Mouse (Mus musculus) lung, postnatal 36 days (tissue): ENCODE data around the gene Gm10337.
A peak's percentile ranks its signal among the peaks of the same experiment; 100 is the strongest.

Source experiments
- DNase-seq: peaks from one replicate; pipeline ENCODE4 v3.0.0; 2022; ENCODE audit warnings: mixed read lengths

Gene Gm10337

DNA sequence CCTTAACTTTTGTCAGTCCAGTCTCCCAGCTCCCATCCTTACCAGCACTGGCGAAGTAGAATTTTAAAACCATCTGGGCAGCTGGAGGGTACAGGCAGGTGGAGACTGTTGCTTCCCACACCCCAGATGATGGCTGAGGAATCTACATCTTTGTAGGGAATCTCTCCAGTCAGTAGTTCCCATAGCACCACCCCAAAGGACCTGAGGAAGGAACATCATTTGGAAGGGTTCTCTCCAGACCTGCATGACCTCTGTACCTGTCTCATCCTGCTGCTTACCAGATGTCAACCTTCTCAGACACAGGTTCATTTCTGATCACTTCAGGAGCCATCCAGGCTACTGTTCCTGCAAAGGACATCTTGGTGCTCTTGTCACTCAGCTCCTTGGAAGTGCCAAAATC, at the start of gene Gm10337:
Gm10337 (plus strand) TSS at position 276 of the 400 bp plus-strand sequence.
- DNase-seq: no peak

DNA sequence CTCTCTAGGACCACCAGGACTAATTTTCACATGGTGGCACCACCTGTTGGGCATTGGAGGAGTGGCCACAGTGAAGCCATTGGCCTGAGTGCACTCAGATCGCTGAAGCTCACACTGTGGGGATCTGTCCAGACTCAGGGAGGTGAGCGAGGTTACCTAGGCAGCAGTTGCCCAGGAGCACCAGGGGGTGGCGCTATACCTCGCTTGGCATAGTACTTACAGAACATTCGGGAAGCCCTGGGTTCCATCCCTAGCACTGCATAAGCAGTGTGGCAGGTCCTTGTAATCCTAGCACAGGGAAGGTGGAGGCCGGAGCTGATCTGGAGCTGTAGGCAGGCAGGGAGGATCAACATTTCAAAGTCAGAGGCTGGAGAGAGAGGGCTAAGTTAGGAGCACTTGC, 47.5 kb upstream of the Gm10337 start:
- DNase-seq: peak; percentile 17

DNA sequence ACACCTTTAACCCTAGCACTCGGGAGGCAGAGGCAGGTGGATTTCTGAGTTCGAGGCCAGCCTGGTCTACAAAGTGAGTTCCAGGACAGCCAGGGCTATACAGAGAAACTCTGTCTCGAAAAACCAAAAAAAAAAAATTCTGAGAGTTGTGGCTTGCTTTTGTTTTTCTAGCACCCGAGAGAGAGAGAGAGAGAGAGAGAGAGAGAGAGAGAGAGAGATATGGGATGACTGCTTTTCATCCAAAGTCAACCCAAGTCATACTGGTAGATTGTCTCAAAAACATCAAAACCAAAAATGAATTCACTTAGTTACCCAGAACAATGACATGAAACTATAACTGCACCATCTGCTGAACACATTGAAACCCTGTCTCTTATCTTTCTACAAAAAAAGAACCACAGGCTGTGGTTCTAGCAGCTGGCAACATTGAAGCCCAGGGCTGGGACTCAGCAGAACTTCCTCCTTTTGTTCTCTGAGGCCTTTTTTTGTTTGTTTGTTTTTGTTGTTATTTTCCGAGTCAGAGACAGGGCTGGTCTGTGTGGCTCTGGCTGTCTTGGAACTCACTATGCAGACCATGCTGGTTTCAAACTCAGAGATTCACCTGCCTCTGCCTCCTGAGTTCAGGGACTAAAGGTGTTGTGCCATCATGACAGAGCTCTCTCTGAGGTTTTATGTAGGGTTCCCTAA, 45.3 kb upstream of the Gm10337 start:
- peak; percentile 22 for DNase-seq

DNA sequence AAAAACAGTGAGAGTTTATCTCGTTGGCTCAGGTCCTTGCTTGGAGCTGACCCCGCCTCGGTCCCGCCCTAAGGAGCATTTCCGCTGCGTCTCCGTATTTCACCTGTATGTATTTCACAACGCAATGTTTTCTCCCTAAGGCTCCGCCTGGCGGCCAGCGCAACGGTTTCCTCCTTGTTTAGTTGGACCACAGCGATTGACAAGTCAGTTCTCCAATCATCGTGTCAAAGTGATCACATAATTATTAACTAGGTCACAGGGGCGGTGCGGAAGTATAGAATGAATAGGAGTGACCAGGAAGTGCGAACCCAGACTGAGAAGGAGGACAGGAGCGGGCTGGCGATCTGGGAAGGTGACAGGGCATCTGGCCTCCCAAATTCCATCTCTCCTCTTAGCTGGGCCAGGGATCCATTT, 44.6 kb upstream of the Gm10337 start, which contains the start of gene Prr13:
Prr13 (plus strand) TSS at position 125 of the 414 bp plus-strand sequence.
- peak; percentile 100 for DNase-seq

DNA sequence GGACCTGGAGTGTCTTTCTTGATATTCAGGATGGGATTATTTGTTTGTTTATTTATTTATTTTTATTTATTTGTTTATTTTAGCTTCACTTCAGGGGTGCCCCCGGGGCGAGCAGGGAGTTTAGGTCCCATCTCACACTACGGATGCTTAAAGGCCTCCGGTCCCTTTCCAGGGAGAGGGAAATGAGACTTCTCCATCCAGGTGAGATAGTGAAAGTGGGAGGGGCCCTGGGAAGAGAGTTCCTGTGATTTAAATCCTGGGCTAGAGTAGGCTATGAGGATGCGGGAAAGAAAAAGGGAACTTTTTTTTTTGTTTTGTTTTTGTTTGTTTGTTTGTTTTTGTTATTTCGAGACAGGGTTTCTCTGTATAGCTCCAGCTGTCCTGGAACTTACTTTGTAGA, 44.1 kb upstream of the Gm10337 start:
- DNase-seq: peak; percentile 20

DNA sequence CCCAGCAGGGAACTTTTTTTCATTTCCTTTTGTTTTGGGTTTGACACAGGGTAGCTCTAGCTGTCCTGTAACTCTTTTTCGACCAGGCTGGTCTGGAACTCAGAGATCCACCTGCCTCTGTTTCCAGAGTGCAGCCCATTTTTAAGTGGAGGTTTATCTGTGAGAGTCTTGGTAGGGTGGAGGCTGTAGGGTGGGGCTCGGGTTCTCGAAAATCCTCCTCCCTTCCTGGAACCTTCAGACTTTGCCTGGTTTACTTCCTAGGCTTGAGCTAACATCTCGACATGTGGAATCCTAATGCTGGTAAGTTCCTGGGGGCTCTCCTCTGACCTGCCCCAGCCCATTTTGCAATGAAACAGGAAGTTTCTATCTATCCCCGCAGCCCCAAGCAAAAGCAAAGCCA, 43.7 kb upstream of the Gm10337 start:
- peak; percentile 14 for DNase-seq

DNA sequence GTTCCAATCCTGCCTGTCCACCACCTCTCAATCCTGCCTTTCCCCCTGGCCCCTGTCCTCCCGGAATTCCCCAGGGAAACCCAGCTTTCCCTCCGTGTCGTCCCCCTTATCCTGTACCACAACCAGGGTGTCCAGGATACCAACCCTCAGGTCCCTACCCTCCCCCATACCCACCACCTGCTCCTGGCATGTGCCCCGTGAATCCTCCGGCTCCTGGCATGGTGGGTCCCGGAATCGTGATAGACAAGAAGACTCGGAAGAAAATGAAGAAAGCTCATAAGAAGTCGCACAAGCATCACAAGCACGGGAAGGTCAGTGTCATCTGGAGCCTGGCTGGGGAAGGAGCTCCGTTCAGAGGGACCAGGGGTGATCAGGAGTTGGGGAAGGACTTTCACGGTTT, 43.1 kb upstream of the Gm10337 start:
- no peak for DNase-seq

DNA sequence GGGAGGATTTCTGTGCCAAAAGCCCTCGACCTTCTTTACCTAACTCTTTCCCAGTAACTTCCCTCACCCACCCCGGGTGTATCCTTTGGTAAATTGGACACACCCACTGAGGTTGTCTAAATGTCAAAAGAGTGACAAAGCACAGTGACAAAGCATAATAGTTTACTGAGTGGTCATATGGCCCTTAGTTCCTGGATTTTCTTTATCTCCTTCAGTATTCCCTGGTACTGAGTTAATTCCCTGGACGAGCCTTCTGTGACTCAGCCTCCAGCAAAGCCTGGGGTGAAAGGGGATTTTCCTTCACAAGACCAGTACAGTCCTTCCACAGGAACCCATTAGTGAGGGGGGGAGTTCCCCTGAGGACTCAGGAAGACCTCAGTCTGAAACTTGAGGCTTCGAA, 42.6 kb upstream of the Gm10337 start:
- peak; percentile 30 for DNase-seq

DNA sequence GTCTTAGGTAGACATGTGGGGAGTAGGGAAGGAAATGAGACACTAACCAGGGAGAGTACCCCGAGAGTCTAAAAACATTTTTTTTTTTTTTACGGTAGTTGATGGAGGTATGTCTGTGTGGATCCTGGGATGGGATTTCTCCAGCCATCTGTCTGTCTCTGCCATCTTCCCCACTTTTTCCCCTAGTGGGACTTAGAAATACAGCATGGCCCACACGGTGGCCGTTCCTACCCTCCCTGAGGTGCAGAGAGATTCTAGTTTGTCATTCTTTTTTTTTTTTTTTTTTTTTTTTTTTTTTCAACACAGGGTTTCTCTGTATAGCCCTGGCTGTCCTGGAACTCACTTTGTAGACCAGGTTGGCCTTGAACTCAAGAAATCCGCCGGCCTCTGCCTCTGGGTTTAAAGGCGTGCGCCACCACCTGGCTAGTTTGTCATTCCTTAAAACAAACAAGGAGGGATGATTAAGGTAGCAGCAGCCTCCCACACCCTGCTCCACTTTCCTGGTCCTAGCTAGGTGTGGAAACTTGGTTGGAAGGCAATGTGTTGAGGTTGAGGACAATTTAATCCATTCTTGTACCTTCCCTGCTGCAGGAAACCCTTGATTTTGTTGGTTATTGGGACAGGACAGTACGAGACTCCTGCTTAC, 42.0 kb upstream of the Gm10337 start:
- DNase-seq: no peak

DNA sequence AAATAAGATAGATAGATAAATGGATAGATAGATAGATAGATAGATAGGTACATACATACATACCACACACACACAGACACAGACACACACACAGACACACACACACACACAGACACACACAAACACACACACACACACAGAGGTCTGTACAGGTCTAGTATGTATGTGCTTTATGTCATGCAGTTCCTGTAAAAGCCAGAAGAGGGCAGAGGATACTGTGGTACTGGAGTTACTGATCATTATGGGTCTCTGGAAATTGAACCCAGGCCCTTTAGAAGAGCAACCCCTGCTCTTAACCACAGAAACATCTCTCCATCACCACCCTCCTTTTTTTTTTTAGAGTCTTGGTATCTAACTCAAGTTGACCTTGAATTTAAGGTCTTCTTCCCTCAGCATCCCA, 39.9 kb upstream of the Gm10337 start:
- peak; percentile 78 for DNase-seq

DNA sequence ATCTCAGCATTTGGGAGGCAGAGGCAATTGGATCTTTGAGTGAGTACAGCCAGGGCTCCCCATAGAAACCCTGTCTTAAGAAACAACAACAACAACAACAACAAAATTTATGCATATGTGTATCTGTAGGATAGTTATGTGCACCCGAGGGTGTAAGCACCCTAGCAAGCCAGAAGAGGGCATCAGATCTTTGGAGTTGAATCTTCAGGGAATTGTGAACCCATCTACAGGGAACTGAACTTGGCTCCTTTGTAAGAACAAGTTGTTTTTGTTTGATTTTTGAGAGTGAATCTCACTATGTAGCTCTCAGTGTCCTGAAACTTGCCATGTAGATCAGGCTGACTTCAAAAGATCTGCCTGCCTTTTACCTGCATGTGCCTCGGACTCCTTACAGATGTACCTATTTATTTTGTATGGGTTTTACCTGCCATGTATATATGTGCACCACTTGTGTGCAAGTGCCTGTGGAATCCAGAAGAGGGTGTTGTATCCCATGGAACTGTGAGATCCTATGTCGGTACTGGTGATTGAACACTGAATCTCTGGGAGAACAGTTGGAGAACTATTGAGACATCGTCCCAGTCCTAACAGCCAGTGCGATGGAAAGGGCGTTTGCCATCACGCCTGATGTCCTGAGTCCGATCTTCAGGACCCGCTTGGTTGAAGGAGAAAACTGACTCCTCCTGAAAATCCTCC, 34.7 kb upstream of the Gm10337 start:
- DNase-seq: no peak

DNA sequence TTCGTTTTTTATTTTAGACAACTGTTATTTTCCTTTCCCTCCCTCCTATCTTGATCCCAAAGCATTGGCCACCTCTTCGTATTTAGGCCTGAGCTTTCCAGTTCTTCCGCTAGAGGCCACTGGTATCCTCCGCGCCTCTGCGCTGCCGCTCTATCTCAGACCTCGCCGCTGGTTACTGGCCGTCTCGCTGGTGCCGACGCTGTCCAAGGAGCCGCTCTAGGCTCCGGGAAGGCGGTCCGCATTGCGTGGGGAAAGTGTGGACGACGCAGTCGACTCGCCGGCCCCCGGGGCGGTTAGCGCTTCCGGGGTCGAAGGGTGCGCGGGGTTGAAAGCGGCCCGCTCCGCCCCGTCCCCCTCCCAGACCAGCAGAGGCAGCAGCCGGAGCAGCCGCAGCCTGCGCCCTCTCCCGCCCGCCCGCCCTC, 33.3 kb upstream of the Gm10337 start, which contains the start of gene Pcbp2:
Pcbp2 (plus strand) TSS at position 357 of the 422 bp plus-strand sequence.
- peak; percentile 97 for DNase-seq

DNA sequence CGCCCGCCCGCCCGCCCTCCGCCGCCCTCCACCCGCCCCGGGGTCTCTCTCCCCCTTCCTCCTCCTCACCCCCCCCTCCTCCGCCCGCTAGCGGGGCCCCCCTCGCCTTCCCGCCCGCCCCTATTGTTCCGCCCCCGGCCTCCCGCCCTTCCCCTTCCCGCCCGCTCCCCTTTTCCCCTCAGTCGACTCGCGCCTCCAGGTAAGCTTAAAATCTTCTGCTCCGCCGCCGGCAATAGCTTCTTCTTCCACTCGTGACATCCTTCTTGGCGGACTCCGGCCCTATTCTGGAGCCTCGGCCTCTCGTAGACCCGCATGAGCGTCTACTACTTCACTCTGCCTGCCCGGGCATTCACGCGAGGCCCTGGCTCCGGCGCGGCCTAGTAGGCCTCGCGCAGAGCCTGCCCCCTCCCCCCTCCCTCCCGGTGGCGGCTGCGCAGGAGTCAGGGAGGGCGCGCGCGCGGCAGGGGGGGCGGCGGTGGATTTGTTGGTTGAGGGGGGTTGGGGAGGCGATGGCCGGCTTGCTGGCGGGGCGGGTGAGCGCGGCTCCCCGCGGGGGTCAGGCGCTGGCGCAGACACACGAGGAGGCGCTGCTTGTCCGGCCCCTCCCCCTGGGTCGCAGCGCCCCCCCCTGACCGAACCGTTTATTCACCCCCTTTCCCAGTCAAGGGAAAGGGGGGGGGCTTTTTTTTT, 32.8 kb upstream of the Gm10337 start:
- peak; percentile 84 for DNase-seq

DNA sequence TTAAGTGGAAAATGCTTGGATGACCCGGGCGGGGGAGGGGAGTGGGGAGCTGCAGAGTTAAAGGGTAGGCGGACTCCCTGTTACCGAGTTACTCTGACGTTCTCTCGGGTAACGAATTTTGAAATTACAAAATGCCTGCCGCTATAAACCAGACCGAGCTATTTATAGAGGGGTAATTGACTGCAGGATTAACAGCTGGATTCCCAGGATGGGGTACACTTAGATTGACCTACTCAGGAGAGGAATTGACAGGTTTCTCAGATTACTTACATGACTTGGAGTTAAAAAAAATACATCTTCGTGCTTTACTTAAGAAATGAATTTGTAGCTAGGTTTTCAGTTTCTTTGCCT, 32.3 kb upstream of the Gm10337 start:
- DNase-seq: no peak

DNA sequence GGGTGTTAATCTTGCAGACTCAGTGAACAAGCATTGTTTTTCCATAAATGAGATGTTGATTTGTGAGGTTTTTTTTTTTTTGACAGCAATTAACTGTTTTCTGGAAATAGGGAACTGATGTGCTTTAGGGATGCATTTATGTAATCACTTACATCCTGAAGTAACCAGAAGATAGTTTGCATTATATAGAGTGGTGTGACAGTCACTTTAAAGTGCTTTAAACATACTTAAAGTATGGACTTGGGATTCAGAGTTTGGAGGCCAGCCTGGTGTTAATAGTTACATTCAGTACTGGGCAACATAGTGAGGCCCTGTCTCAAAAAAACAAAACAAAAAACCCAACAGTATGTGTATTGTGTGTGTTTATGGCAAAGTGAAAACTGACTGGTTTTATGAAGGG, 31.8 kb upstream of the Gm10337 start:
- DNase-seq: no peak

DNA sequence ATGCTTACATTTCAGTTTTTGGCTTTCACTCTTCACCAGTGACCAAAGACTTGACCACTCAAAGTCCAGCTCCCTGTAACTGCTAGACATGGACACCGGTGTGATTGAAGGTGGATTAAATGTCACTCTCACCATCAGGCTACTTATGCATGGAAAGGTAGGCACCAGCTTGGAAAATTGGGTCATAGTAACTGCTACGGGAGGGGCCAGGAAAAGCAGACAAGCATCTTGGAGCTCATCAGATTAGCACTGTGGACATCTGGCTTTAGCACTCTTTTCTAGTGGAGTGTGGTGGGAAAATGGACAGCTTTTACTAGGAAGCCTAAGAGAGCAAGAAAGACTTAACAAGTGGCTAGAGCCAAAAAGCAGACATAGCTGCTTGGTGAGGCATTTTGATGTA, 30.3 kb upstream of the Gm10337 start:
- DNase-seq: no peak

DNA sequence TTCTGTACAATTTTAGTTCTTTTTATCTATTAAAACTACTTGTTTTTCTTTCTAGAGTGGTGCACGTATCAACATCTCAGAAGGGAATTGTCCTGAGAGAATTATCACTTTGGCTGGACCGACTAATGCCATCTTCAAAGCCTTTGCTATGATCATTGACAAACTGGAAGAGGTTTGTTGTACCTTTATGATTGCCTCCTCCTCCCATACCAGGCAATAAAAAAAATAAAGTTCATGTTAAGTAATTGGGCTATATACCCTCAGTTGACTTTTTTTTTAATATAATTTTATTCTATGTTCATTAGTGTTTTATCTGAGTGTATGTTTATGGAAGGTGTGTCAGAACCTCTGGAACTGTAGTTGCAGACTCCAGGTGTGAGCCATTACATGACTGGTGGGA, 29.0 kb upstream of the Gm10337 start:
- no peak for DNase-seq

DNA sequence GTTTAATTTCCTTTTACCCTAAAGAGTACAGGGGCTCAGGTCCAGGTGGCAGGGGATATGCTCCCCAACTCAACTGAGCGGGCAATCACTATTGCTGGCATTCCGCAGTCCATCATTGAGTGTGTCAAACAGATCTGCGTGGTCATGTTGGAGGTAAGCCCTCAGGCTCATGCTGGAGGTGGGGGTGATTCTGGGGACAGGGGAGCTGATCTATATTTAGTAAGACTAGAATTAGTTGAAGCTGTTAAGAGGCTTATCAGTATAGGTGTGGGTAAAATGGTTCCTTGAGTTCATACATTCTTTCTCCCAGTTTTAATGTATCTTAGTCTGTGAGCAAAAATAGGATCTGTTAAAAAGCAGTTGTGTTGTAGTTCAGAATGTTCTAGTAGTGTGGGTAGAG, 20.4 kb upstream of the Gm10337 start:
- DNase-seq: no peak

DNA sequence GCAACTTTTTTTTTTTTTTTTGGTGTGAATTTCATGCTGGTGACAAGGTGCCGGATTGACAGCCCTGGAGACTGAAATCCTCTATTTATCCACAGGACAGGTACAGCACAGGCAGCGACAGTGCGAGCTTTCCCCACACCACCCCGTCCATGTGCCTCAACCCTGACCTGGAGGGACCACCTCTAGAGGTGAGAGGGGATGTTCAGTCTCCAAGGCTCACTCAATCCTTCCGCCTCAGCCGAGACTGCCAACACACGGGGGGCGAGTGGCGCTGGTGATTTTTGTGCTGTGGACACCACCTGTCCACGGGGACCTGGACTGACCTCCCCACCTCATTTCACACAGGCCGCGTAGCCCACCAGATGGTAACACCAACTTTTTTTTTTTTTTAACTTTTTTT, 17.7 kb upstream of the Gm10337 start:
- no peak for DNase-seq

DNA sequence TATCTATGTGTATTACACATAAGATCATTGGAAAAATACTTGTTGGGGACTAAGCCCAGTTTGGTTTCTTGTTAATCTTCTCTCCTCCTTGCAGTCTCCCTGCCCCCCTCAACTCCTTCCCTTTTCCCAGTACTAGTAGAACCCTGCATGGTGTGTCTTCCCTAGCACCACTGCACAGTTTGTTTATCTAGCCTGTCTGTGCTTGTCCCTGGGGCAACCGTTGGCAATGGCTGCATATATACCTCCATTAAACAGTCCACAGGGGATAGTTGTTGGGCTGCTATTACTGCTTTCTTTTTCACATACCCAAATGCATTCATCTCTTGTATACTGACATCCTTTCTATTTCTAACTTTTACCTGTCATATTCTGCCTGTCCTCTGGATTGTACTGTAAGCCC, 15.9 kb upstream of the Gm10337 start:
- DNase-seq: no peak

DNA sequence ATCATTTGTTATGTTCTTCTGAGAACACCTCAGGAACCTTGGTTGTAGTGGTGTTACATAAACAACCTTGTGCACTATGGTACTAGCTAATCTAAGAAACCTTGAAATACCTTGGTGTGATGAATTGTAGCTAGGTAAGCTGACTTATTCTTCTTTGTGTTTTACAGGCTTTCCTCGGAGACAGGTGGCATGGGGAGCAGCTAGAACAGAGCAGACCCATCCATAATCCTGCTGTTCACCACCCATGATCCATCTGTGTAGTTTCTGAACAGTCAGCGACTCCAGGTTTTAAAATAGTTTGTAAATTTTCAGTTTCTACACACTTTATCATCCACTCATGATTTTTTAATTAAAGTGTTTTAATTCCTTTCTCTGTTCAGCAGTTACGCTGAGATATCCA, 5.2 kb upstream of the Gm10337 start:
- DNase-seq: no peak

DNA sequence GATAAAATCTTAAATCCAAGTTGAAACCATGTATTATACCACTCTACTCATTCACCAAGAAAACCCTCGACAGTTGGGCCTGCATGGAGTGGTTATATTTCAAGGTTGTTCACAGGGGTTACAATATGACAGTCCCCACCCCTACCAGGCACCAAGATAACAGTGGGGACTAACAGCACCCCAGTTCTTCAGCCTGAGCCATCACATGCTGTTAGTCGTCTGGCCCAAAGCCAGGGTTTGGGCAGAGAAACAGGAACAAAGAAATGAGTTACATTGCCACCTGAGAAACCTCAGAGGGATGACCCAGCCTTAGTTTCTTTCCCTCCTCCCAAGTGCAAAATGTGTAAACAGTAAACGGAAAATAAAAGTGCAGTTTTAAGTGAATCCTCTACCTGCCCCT, 4.2 kb upstream of the Gm10337 start:
- DNase-seq: no peak

DNA sequence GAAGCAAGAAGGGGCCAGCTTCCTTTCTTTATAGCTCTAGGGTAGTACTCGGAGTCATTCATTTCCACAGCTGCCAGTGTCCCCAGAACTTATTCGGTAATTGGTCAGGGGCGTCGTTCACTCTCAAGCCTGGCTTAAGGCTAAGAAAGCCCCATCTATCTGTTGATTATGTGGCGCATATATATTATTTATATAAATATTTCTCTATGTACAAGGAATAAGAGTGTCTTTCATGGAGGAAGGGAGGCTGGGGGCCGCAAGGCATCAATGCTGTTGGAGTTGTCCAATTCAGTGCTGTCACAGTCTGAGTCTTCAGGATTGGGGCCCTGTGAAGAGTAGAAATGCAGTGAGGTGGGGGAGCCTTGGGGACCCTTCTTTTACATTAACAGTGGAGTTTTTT, 3.7 kb upstream of the Gm10337 start:
- no peak for DNase-seq

DNA sequence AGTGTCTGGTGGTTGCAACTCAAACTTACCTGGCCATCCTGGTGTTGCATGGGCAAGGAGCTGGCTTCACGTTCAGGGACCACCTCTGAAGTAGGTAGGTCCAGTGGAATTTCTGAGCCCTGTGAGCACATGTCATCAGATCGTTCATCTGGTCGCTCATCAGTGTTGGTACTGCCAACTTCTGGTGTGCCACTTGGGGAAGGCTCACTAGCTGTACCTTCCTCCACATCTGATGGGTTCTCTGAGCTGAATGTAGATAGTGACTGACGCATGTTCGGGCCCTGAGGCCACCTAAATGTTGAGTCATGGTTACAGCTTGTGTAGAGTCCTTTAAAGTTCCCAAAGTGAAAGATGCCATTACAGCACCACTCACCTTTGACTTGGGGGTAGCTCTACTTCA, 3.0 kb upstream of the Gm10337 start:
- DNase-seq: no peak
